Mouse (Mus musculus): Measurements from ENCODE around the gene Sult1d1. TPM values are rescaled to one million over a fixed set of nuclear protein-coding genes. Genes with fewer than 3 reads are reported as not detected.
"Not testable (repeated sequence)": the region's sequence is repeated elsewhere in the genome, so short reads cannot be mapped to it uniquely, and the experiment has no call there.

The Sult1d1 gene
- polyA plus RNA-seq, 1 experiment: not detected

DNA sequence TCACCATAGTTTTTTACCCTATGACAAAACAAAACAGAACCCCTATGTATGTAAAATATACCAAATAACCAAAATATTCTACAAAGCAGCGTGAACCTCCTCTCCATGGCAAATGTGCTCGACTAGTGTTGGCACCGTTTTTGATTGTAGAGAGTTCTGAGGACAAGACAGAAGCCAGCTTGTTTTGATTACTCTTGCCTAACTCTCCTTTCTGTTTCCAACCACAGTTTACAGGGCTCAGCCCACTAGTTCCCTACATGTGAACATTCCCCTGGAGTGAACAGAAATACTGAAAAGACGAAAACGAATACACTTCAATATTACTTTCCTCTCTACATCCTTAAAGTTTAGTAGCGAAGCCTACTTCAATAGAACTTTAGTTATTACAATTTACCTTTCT, 4.0 kb upstream of the Sult1d1 start:
- Histone ChIP-seq H3K9me3 (no peaks in the 10 kb centered on the region), H3K27me3 (replicated peaks) (no peaks in the 10 kb centered on the region), H3K4me1 (no peaks in the 10 kb centered on the region), H3K4me3 (replicated peaks) (no peak overlapping the region), H3K36me3 (replicated peaks; ENCODE audit: low read length) (no peaks in the 10 kb centered on the region)
- no peak for TF ChIP-seq FLI1 (IDR thresholded peaks at IDR 0.05; ENCODE audit: low read length)
- TF ChIP-seq GATA1 (IDR thresholded peaks at IDR 0.05; ENCODE audit: borderline replicate concordance, low read length): no peak

DNA sequence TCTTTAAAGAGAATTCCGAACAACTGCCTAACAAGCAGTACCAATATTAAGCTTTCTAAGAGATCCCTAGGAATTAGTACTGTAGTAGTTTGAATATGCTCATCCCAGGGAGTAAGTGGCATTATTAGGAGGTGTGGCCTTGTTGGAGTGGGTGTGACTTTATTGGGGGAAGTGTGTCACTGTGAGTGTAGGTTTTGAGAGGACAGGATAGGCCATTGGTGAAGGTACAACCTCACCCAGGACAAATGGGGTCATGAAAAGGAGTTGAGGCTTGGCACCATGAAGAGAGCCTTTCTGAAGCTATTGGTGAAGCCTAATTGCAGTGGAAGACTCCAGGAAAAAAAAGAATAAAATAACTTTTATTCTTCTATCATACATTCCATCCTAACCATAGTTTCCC, 1.5 kb downstream of the Sult1d1 start:
- Histone ChIP-seq H3K9me3 (no peaks in the 10 kb centered on the region), H3K36me3 (replicated peaks; ENCODE audit: low read length) (no peaks in the 10 kb centered on the region), H3K4me1 (no peaks in the 10 kb centered on the region), H3K4me3 (replicated peaks) (no peak overlapping the region), H3K27me3 (replicated peaks) (no peaks in the 10 kb centered on the region)
- TF ChIP-seq FLI1 (IDR thresholded peaks at IDR 0.05; ENCODE audit: low read length) (no peak), GATA1 (IDR thresholded peaks at IDR 0.05; ENCODE audit: borderline replicate concordance, low read length) (no peak)

DNA sequence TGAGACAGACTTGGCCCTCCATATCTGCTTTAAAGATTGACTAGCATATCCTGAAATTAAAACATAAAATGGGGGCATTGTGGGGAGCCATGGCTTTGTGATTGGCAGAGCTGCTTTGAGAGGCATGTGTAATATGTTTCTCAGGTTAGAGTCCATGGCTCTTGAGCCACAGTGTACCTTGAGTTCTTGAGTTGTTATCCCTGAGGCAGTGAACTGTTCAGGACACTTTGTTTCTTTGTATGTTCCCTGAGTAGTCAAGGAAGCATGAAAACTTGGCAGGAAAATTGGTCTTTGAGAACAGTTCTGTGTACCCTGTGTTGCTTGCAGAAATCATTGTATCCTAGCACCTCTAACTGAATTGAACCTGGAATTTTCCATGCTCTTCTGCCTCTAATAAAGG, 5.9 kb downstream of the Sult1d1 start:
- no peak overlapping the region for H3K4me3 ChIP-seq (replicated peaks)
- H3K9me3 ChIP-seq: no peaks in the 10 kb centered on the region
- no peaks in the 10 kb centered on the region for H3K27me3 ChIP-seq (replicated peaks)
- TF ChIP-seq FLI1 (IDR thresholded peaks at IDR 0.05; ENCODE audit: low read length) (no peak), GATA1 (IDR thresholded peaks at IDR 0.05; ENCODE audit: borderline replicate concordance, low read length) (no peak)
- H3K36me3 ChIP-seq (replicated peaks; ENCODE audit: low read length): no peaks in the 10 kb centered on the region
- H3K4me1 ChIP-seq: no peaks in the 10 kb centered on the region

- H3K36me3 ChIP-seq (replicated peaks; ENCODE audit: low read length): no peaks in the 10 kb centered on the region
- no peak overlapping the region for H3K4me3 ChIP-seq (replicated peaks)
- no peaks in the 10 kb centered on the region for H3K4me1 ChIP-seq
- no peaks in the 10 kb centered on the region for H3K27me3 ChIP-seq (replicated peaks)
- H3K9me3 ChIP-seq: no peaks in the 10 kb centered on the region
- TF ChIP-seq FLI1 (IDR thresholded peaks at IDR 0.05; ENCODE audit: low read length) (no peak), GATA1 (IDR thresholded peaks at IDR 0.05; ENCODE audit: borderline replicate concordance, low read length) (no peak)
These were observed 6.3 kb downstream of the Sult1d1 start for GRCm38 (mm10) chr5:87562526-87562925.

- TF ChIP-seq FLI1 (IDR thresholded peaks at IDR 0.05; ENCODE audit: low read length) (no peak), GATA1 (IDR thresholded peaks at IDR 0.05; ENCODE audit: borderline replicate concordance, low read length) (no peak)
- no peaks in the 10 kb centered on the region for H3K36me3 ChIP-seq (replicated peaks; ENCODE audit: low read length)
- H3K9me3 ChIP-seq: no peaks in the 10 kb centered on the region
- H3K27me3 ChIP-seq (replicated peaks): no peaks in the 10 kb centered on the region
- no peak overlapping the region for H3K4me3 ChIP-seq (replicated peaks)
- H3K4me1 ChIP-seq: no peaks in the 10 kb centered on the region
These were observed 8.7 kb downstream of the Sult1d1 start for GRCm38 (mm10) chr5:87560145-87560544.

DNA sequence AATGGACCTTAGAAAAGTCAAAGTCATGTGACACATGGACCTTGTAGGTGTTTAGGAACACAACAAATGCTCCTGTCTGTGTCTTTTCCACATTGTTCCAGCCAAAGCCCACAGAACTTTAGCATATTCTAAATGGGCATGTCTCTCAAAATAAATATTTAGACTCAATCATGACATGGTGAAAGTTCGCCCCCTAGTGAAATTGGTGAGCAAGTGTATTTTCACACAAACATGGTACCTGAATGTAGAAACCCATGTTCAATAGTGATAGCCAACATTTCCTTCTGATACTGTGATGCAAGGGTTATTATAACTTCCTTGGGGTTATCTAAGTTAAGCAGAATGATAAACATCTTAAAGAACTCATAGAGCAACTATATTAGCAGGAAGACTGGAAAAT, 17.9 kb downstream of the Sult1d1 start:
- H3K9me3 ChIP-seq: no peaks in the 10 kb centered on the region

DNA sequence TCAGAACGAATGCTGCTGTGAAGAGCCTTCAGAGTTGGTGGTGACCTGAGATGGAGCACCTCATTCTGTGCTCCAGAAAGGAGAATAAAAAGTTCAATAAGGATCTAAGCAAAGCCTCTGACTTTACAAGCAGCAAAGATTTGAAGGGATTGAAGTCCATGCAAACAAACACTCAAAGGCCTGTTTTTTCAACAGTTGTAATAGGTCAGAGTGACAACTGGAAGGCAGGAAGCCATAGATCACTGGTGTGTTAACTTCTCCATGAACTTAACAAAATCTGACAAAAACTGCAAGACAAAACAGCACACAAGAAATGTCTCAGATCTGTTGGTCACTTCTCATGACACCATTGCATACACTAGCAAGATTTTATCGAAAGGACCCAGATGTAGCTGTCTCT, 30.7 kb downstream of the Sult1d1 start, which contains the start of gene Sult1b1:
Gene Sult1b1, minus strand, starts transcription at position 85 of the 400 bp plus-strand sequence.
- TF ChIP-seq GATA1 (IDR thresholded peaks at IDR 0.05; ENCODE audit: borderline replicate concordance, low read length) (no peak), FLI1 (IDR thresholded peaks at IDR 0.05; ENCODE audit: low read length) (no peak)
- Histone ChIP-seq H3K4me3 (replicated peaks) (no peak within 1 kb of the TSS), H3K36me3 (replicated peaks; ENCODE audit: low read length) (no peaks in the 10 kb centered on the region), H3K27me3 (replicated peaks) (no peaks in the 10 kb centered on the region), H3K4me1 (no peaks in the 10 kb centered on the region), H3K9me3 (peaks cover 2% of the 10 kb centered on the region; the same call in 1 of the 2 replicates)

More for the DNA sequence above, 17.9 kb downstream of the Sult1d1 start:
- TF ChIP-seq FLI1 (IDR thresholded peaks at IDR 0.05; ENCODE audit: low read length) (no peak), GATA1 (IDR thresholded peaks at IDR 0.05; ENCODE audit: borderline replicate concordance, low read length) (no peak)
- Histone ChIP-seq H3K4me3 (replicated peaks) (no peak overlapping the region), H3K4me1 (no peaks in the 10 kb centered on the region), H3K36me3 (replicated peaks; ENCODE audit: low read length) (no peaks in the 10 kb centered on the region), H3K27me3 (replicated peaks) (no peaks in the 10 kb centered on the region)

- TF ChIP-seq GATA1 (IDR thresholded peaks at IDR 0.05; ENCODE audit: borderline replicate concordance, low read length) (no peak), FLI1 (IDR thresholded peaks at IDR 0.05; ENCODE audit: low read length) (no peak)
- H3K36me3 ChIP-seq (replicated peaks; ENCODE audit: low read length): no peaks in the 10 kb centered on the region
- no peak overlapping the region for H3K4me3 ChIP-seq (replicated peaks)
- no peaks in the 10 kb centered on the region for H3K4me1 ChIP-seq
- no peaks in the 10 kb centered on the region for H3K27me3 ChIP-seq (replicated peaks)
- peaks cover 2% of the 10 kb centered on the region; the same call in 1 of the 2 replicates for H3K9me3 ChIP-seq
These were observed 32.7 kb downstream of the Sult1d1 start for GRCm38 (mm10) chr5:87535994-87536644.

DNA sequence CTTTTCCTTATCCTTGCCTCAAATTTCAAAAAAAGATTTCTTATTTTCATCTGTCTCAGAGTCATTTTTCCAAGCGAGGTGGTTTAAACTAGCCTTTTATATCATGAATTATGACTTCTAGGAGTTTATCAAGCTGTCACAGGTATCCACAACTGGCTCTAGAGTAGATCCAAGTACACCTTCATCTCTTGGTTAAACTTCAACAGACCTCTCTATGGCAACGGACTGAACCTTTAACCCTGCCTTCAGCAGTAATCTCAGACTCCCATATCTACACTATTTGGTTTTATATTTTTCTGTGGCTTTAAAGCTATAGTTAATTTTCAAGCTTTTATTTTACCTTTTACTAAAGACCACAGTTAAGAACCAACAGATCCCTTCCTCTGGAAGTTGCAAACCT, 36.5 kb downstream of the Sult1d1 start:
- H3K4me1 ChIP-seq: no peaks in the 10 kb centered on the region
- H3K27me3 ChIP-seq (replicated peaks): no peaks in the 10 kb centered on the region
- peaks cover 2% of the 10 kb centered on the region; the same call in 1 of the 2 replicates for H3K9me3 ChIP-seq
- no peaks in the 10 kb centered on the region for H3K36me3 ChIP-seq (replicated peaks; ENCODE audit: low read length)
- TF ChIP-seq FLI1 (IDR thresholded peaks at IDR 0.05; ENCODE audit: low read length): no peak
- TF ChIP-seq GATA1 (IDR thresholded peaks at IDR 0.05; ENCODE audit: borderline replicate concordance, low read length): no peak
- H3K4me3 ChIP-seq (replicated peaks): no peak overlapping the region

- H3K4me1 ChIP-seq; H3K9me3 ChIP-seq; H3K4me3 ChIP-seq (replicated peaks); H3K27me3 ChIP-seq (replicated peaks); H3K36me3 ChIP-seq (replicated peaks; ENCODE audit: low read length): not testable (repeated sequence)
These were observed 45.3 kb downstream of the Sult1d1 start for GRCm38 (mm10) chr5:87523561-87523960.

Data from megakaryocyte, embryonic 14.5 days (primary cell).